Mouse (Mus musculus) heart, postnatal 0 days (tissue): Measurements from ENCODE around the gene Adad2.

ENCODE experiments used
- CTCF ChIP-seq: IDR thresholded peaks from 2 replicates; pipeline ENCODE4 v1.5.1; 2016; ENCODE audit warnings: antibody characterized with exemption, control low read depth, low read depth
- EP300 ChIP-seq: IDR thresholded peaks from 2 replicates; pipeline ENCODE4 v1.6.1; 2016; ENCODE audit warnings: antibody characterized with exemption, low read depth

- TF ChIP-seq EP300 (no peak), CTCF (peak; percentile 86)
Measured at GRCm38 (mm10) chr8:119604996-119605395, 7.6 kb upstream of the Adad2 start, which contains the start of gene Taf1c.
